Mouse (Mus musculus) hindbrain, embryonic 11.5 days (tissue): ENCODE data around the gene Wdr19. TPM values are rescaled to one million over a fixed set of nuclear protein-coding genes. Genes with fewer than 3 reads are reported as not detected.

Source experiments
- ATAC-seq: fragments of 200-750 bp; cut with Nextera tagmentation; 2 replicates; pipeline ENCODE4 v1.8.0; 2017; ENCODE audit warnings: mild to moderate bottlenecking, moderate TSS enrichment, moderate library complexity; ENCODE audit not compliant: low FRiP score
- DNase-seq: peaks from one replicate; pipeline ENCODE4 v3.0.0-alpha.2; 2015; ENCODE audit warnings: low spot score
- H3K27ac ChIP-seq: fragments of 300-500 bp; sonication (generic); 2 replicates; pipeline ENCODE4 v1.5.1; 2014; ENCODE audit warnings: mild to moderate bottlenecking, low read depth, low read length
- H3K27me3 ChIP-seq: fragments of 300-500 bp; sonication (generic); 2 replicates; pipeline ENCODE4 v1.6.1; 2014; ENCODE audit warnings: mild to moderate bottlenecking, low read length, moderate library complexity, mixed read lengths; ENCODE audit not compliant: control insufficient read depth, insufficient read depth
- H3K36me3 ChIP-seq: fragments of 300-500 bp; sonication (generic); 2 replicates; pipeline ENCODE4 v1.6.1; 2014; ENCODE audit warnings: mild to moderate bottlenecking, low read length, moderate library complexity, mixed read lengths; ENCODE audit not compliant: control insufficient read depth, insufficient read depth
- H3K4me1 ChIP-seq: fragments of 300-500 bp; sonication (generic); replicated peaks from 2 replicates; pipeline ENCODE4 v1.6.1; 2014; ENCODE audit warnings: low read length, mixed read lengths; ENCODE audit not compliant: control insufficient read depth, insufficient read depth
- H3K4me2 ChIP-seq: fragments of 300-500 bp; sonication (generic); replicated peaks from 2 replicates; pipeline ENCODE4 v1.6.1; 2014; ENCODE audit warnings: mild to moderate bottlenecking, low read depth, low read length
- H3K4me3 ChIP-seq: fragments of 300-500 bp; sonication (generic); 2 replicates; pipeline ENCODE4 v1.5.1; 2014; ENCODE audit warnings: low read depth, low read length
- H3K9ac ChIP-seq: fragments of 300-500 bp; sonication (generic); 2 replicates; pipeline ENCODE4 v1.6.1; 2014; ENCODE audit warnings: low read depth, low read length
- H3K9me3 ChIP-seq: fragments of 300-500 bp; sonication (generic); 2 replicates; pipeline ENCODE4 v1.6.1; 2016; ENCODE audit warnings: low read length; ENCODE audit not compliant: control insufficient read depth
- WGBS: fragments of 180-500 bp; shearing (Covaris S2); extraction: QIAGEN DNeasy Blood & Tissue Kit; methylation state at CpG from one replicate; pipeline ENCODE4 v1.1.7; 2014; 5-methylcytosine and 5-hydroxymethylcytosine counted together
- polyA plus RNA-seq: library from polyadenylated mRNA; unstranded; fragments of >200 nt; fragmentation: Nextera tagmentation; extraction: Ambion mirVana; gene quantifications from 2 replicates; pipeline ENCODE4 v1.2.1, GENCODE M21; 2014

Gene Wdr19
- polyA plus RNA-seq, 1 experiment from 2014 or later = 13.9 TPM

DNA sequence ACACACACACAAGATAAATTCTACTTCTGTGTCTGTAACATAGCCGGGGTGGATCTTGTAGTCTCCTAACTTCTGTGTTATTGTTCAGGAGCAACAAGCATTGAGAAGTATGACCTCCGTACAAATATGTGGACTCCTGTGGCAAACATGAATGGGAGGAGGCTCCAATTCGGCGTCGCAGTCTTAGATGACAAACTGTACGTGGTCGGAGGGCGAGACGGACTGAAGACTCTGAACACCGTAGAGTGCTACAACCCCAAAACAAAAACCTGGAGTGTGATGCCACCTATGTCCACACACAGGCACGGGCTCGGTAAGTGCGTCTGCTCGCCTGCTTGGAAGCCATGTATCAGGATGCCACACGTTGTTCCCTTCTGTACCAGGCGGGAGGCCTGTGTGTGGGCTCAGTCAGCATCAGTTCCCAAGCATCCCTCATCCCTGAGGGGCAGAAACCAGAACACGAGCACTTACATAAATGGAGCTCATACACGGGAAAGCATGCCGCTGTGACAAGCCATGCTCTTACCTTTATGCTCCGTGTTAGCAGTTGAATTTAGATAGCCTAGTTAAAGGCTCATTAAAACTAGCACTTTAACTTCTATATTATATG lies 40.7 kb upstream of the Wdr19 start:
- ATAC-seq (no peak), DNase-seq (no peak)

DNA sequence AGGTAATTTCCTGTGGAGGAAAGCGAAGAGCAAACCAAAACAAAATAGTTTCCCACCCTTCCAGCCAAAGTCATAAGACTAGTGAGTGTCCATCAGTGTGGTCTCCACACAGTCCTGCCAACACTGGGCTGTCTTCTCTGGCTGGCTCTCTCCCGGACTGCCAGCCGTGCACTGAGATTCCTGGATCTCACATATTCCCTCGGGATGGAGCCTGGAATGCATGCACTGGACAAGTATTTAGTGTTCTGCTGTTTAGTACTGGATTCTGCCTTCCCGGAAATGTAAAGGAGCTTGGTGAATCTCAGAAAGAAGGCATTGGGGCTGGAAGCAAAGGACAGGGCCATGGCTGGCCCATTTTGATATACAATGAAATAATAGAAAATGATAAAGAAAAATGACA lies 36.5 kb upstream of the Wdr19 start:
- H3K4me3 ChIP-seq = no peak overlapping the region
- H3K9ac ChIP-seq = no peak overlapping the region
- no peak overlapping the region for H3K4me2 ChIP-seq
- no peak overlapping the region for H3K27ac ChIP-seq
- WGBS = 66% methylated on average over 5 of the region's 5 CpGs
- DNase-seq (no peak), ATAC-seq (no peak)
- no peaks in the 10 kb centered on the region for H3K4me1 ChIP-seq
- H3K9me3 ChIP-seq = no peaks in the 10 kb centered on the region
- H3K27me3 ChIP-seq = no peaks in the 10 kb centered on the region
- H3K36me3 ChIP-seq = 0 out of 2 replicates have a peak, but pooled peaks cover 2% of the 10 kb centered on the region

More for the DNA sequence above, 40.7 kb upstream of the Wdr19 start:
- H3K4me2 ChIP-seq = no peak overlapping the region
- no peaks in the 10 kb centered on the region for H3K36me3 ChIP-seq
- no peaks in the 10 kb centered on the region for H3K4me1 ChIP-seq
- H3K27me3 ChIP-seq = no peaks in the 10 kb centered on the region
- H3K9ac ChIP-seq = no peak overlapping the region
- H3K4me3 ChIP-seq = no peak overlapping the region
- no peak overlapping the region for H3K27ac ChIP-seq
- H3K9me3 ChIP-seq = no peaks in the 10 kb centered on the region
- WGBS = 91% methylated on average over 20 of the region's 20 CpGs

DNA sequence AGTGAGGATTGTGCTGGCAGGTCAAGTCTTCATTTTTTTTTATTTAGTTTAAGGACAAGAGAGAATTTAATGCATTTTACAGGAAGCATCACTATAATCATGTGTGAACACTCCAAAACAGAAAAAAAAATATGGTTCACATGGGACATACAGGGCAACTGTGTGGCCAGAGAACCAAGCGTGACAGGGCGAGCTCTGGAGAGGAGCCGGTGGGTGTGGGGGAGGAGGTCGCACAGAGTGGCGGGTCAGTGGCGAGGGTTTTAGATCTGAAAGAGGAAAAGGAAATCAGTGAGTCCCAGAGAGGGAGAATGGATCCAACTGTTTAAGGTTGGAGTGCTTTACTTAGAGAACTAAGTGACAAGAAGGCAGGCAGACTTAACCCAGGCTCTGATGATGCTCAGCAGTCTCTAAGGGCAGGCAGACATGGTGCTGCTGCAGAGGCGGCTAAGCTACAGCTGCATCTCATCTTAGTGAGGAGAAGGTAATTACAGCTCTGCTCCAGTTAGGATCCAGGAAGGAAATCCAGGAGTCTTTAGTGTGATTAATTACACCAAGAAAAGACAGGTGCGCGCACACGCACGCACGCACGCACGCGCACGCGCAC lies 35.9 kb upstream of the Wdr19 start:
- no peak overlapping the region for H3K4me2 ChIP-seq
- no peaks in the 10 kb centered on the region for H3K9me3 ChIP-seq
- ATAC-seq (no peak), DNase-seq (no peak)
- H3K9ac ChIP-seq = no peak overlapping the region
- H3K27ac ChIP-seq = no peak overlapping the region
- no peaks in the 10 kb centered on the region for H3K4me1 ChIP-seq
- WGBS = 89% methylated on average over 17 of the region's 17 CpGs
- no peaks in the 10 kb centered on the region for H3K27me3 ChIP-seq
- H3K36me3 ChIP-seq = 0 out of 2 replicates have a peak, but pooled peaks cover 2% of the 10 kb centered on the region
- H3K4me3 ChIP-seq = no peak overlapping the region

DNA sequence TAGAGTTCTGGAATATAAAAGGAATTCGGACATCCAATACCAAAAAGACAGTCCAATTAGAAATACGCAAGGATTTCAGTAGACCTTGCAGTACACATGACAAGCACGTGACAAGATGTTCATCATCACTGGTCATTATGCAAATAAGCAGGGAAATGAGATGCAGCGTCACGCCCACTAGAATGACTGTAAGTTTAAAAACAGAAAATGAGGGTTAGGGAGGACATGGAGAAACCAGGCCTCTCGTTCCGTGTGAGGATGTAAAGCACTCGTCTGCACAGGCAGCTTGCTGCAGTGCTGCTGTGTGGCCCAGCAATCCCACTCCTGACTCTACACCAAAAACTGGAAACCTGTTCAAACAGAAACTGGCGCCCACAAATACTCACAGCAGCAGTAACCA lies 29.3 kb upstream of the Wdr19 start:
- DNase-seq = no peak
- Histone ChIP-seq H3K27ac (no peak overlapping the region), H3K4me2 (no peak overlapping the region), H3K4me1 (no peaks in the 10 kb centered on the region), H3K36me3 (no peaks in the 10 kb centered on the region), H3K27me3 (no peaks in the 10 kb centered on the region), H3K4me3 (no peak overlapping the region), H3K9ac (no peak overlapping the region), H3K9me3 (no peaks in the 10 kb centered on the region)
- no peak for ATAC-seq
- WGBS = 90% methylated on average over 9 of the region's 9 CpGs

DNA sequence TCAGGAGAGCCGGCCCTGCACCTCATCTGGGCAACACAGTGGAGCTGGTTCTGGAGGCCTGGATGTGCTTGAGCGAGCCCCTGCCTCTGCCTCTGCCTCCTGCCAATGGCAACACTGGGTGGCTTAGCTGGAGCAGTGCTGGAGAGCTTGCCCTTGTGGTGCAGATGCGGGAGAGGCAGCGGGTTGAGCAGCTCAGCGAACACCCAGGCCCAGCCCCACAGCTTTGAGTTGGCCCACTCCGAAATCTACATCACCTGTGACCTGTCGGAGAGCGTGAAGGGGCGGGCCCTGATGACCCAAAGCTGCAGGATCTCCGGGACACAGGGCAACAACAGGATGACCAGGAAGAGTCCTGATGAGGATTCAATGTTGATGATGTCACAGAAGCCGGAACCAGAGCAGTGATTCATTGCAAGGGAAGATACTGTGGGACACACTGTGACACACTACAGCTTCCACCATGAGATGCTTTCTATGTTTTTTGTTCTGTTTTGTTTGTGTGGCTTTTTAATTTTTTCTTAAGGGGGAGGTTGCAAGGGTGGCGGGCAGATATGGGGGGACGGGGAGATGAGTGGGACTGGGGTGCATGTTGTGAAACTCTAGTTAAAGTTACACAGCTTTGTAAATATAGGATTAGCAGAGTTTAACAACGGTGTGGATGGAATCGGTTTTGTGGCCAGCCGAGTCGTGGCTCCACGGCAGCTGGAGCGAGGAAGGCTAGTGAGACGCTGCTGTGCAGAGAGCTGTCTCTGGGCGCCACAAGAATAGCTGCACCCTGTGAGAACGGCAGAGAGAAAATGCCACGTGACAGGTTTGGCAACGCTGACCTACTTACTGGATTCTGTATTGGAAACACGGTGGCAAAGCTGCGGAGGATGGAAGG lies 24.2 kb upstream of the Wdr19 start:
- H3K27ac ChIP-seq = peak overlapping the region; percentile 36; the same call in 1 of the 2 replicates
- no peak overlapping the region for H3K9ac ChIP-seq
- DNase-seq (no peak), ATAC-seq (no peak)
- H3K4me3 ChIP-seq = no peak overlapping the region
- no peaks in the 10 kb centered on the region for H3K27me3 ChIP-seq
- H3K4me2 ChIP-seq = no peak overlapping the region
- no peaks in the 10 kb centered on the region for H3K9me3 ChIP-seq
- no peaks in the 10 kb centered on the region for H3K4me1 ChIP-seq
- H3K36me3 ChIP-seq = no peaks in the 10 kb centered on the region
- WGBS = 77% methylated on average over 26 of the region's 26 CpGs

DNA sequence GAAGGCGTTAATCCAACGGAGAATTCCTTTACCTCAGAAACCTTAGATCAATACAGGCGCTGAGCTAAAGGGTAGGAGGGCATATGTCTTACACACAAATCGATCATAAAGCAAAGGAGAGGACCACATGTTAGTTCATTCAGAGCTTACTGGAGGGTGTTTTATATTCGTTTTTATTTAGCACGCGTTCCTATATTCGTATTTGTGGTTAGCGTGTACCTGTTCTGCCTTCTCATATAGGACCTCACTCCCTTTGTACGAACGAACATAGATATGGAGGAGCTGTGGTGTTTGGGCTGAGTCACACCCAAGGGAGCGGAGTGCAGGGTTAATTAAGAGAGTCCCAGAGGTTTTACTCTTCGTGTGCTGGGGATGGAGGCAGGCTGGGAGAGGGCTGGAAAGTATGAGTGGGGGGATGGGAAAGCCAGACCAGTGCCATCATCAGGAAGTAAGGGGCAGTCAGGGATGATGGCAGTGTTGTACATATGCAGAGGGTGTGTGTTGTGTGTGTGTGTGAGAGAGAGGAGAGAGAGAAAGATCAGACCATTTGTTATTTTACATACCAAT lies 23.5 kb upstream of the Wdr19 start:
- no peak overlapping the region for H3K4me2 ChIP-seq

DNA sequence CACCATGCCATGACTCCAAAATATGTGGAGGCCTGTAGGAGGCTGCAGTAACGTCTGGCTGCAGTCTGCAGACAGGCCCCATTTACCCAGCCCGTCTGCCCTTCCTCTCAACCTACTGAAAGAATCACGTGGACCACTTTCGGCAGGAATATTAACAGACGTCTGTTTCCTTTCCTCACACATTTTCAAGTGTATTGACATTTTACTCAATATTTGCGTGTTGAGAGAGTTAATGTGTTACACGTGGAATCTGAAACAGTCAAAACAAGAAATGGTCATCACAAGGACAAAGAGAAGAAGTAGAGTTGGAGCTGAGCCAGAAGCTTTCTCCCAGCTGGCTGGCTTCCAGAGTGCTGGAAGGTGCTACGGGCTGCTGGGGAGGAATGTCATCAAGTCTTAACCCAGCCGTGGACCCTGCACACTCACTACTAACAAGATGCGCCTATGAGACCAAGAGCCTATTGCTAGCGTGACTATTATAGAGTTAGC lies 22.4 kb upstream of the Wdr19 start:
- Histone ChIP-seq H3K9me3 (no peaks in the 10 kb centered on the region), H3K4me2 (no peak overlapping the region), H3K4me3 (no peak overlapping the region), H3K27me3 (no peaks in the 10 kb centered on the region), H3K27ac (no peak overlapping the region), H3K9ac (no peak overlapping the region), H3K4me1 (no peaks in the 10 kb centered on the region), H3K36me3 (no peaks in the 10 kb centered on the region)
- DNase-seq (no peak), ATAC-seq (no peak)
- WGBS = 79% methylated on average over 11 of the region's 11 CpGs

More for the DNA sequence above, 23.5 kb upstream of the Wdr19 start:
- WGBS = 75% methylated on average over 13 of the region's 13 CpGs
- ATAC-seq (peak; percentile 33; the same call in 1 of the 2 replicates), DNase-seq (no peak)
- no peak overlapping the region for H3K4me3 ChIP-seq
- H3K4me1 ChIP-seq = no peaks in the 10 kb centered on the region
- no peaks in the 10 kb centered on the region for H3K36me3 ChIP-seq
- no peaks in the 10 kb centered on the region for H3K27me3 ChIP-seq
- H3K9me3 ChIP-seq = no peaks in the 10 kb centered on the region
- no peak overlapping the region for H3K27ac ChIP-seq
- no peak overlapping the region for H3K9ac ChIP-seq

DNA sequence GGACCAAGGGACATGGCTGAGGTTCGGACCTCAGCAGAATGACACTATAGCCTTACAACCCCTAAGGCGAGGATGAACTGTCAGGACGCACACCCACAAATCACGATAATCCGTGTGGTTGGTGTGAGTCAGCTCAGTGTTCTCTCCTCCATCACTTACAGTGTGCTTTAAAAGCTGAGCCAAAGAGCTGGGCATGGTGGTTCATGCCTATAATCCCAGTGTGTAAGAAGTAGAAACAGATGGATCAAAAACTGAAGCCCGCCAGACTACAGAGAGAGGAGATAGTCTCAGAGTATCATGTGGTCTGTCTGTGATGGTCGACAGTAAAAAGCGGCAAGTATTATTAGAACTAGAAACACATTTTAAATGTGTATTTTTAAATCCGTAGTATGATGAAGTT lies 21.0 kb upstream of the Wdr19 start:
- H3K27me3 ChIP-seq = no peaks in the 10 kb centered on the region
- no peaks in the 10 kb centered on the region for H3K36me3 ChIP-seq
- DNase-seq (no peak), ATAC-seq (no peak)
- no peak overlapping the region for H3K4me3 ChIP-seq
- no peaks in the 10 kb centered on the region for H3K9me3 ChIP-seq
- H3K27ac ChIP-seq = no peak overlapping the region
- no peaks in the 10 kb centered on the region for H3K4me1 ChIP-seq
- no peak overlapping the region for H3K4me2 ChIP-seq
- H3K9ac ChIP-seq = no peak overlapping the region
- 94% methylated on average over 9 of the region's 9 CpGs for WGBS
